Mouse (Mus musculus) limb, embryonic 15.5 days (tissue): ENCODE results near the gene Sypl. TPM values are rescaled to one million over a fixed set of nuclear protein-coding genes. Genes with fewer than 3 reads are reported as not detected.

Experiments used
- ATAC-seq: fragments of 200-750 bp; cut with Nextera tagmentation; 2 replicates; pipeline ENCODE4 v1.8.0; 2017; ENCODE audit warnings: low read depth, moderate TSS enrichment; ENCODE audit not compliant: insufficient number of reproducible peaks, low FRiP score, low TSS enrichment
- H3K27ac ChIP-seq: fragments of 300-500 bp; sonication (generic); 2 replicates; pipeline ENCODE4 v1.5.1; 2015; ENCODE audit warnings: moderate library complexity, mild to moderate bottlenecking, inconsistent platforms
- H3K27me3 ChIP-seq: fragments of 300-500 bp; sonication (generic); 2 replicates; pipeline ENCODE4 v1.6.1; 2015; ENCODE audit warnings: inconsistent platforms
- H3K36me3 ChIP-seq: fragments of 300-500 bp; sonication (generic); 2 replicates; pipeline ENCODE4 v1.6.1; 2015; ENCODE audit warnings: inconsistent platforms
- H3K4me1 ChIP-seq: fragments of 300-500 bp; sonication (generic); 2 replicates; pipeline ENCODE4 v1.6.1; 2015; ENCODE audit warnings: inconsistent platforms
- H3K4me2 ChIP-seq: fragments of 300-500 bp; sonication (generic); 2 replicates; pipeline ENCODE4 v1.6.1; 2015; ENCODE audit warnings: mild to moderate bottlenecking, inconsistent platforms
- H3K4me3 ChIP-seq: fragments of 300-500 bp; sonication (generic); 2 replicates; pipeline ENCODE4 v1.5.1; 2015; ENCODE audit warnings: mild to moderate bottlenecking, inconsistent platforms
- H3K9ac ChIP-seq: fragments of 300-500 bp; sonication (generic); 2 replicates; pipeline ENCODE4 v1.6.1; 2015; ENCODE audit warnings: inconsistent platforms
- H3K9me3 ChIP-seq: fragments of 300-500 bp; sonication (generic); 2 replicates; pipeline ENCODE4 v1.6.1; 2016; ENCODE audit warnings: inconsistent platforms
- WGBS: fragments of 180-500 bp; shearing (Covaris S2); methylation state at CpG from one replicate; pipeline ENCODE4 v1.1.7; 2015; 5-methylcytosine and 5-hydroxymethylcytosine counted together
- polyA plus RNA-seq: library from polyadenylated mRNA; unstranded; fragments of >200 nt; fragmentation: Nextera tagmentation; extraction: Ambion mirVana; gene quantifications from 2 replicates; pipeline ENCODE4 v1.2.1, GENCODE M21; 2015

The Sypl gene
- polyA plus RNA-seq, 1 experiment from 2014 or later, result 105 TPM

GRCm38 (mm10) chr12:32946376-32946775 lies 7.3 kb upstream of the Sypl start:
- Histone ChIP-seq H3K36me3 (no peaks in the 10 kb centered on the region), H3K4me2 (no peak overlapping the region), H3K9ac (no peak overlapping the region), H3K27me3 (no peaks in the 10 kb centered on the region), H3K4me1 (no peaks in the 10 kb centered on the region), H3K9me3 (no peaks in the 10 kb centered on the region), H3K4me3 (no peak overlapping the region), H3K27ac (no peak overlapping the region)
- WGBS, result 72% methylated on average over 4 of the region's 4 CpGs
- ATAC-seq, result no peak

GRCm38 (mm10) chr12:32952416-32952815 lies 1.3 kb upstream of the Sypl start:
- no peak overlapping the region for H3K9ac ChIP-seq
- H3K36me3 ChIP-seq, result no peaks in the 10 kb centered on the region
- no peaks in the 10 kb centered on the region for H3K9me3 ChIP-seq
- WGBS, result 44% methylated on average over 3 of the region's 3 CpGs
- peaks cover 8% of the 10 kb centered on the region; the same call in 1 of the 2 replicates for H3K4me1 ChIP-seq
- no peaks in the 10 kb centered on the region for H3K27me3 ChIP-seq
- H3K27ac ChIP-seq, result no peak overlapping the region
- H3K4me2 ChIP-seq, result no peak overlapping the region
- no peak overlapping the region for H3K4me3 ChIP-seq
- no peak for ATAC-seq

GRCm38 (mm10) chr12:32953066-32953465 lies 625 bp upstream of the Sypl start:
- peak overlapping the region; percentile 74 for H3K4me3 ChIP-seq
- no peak overlapping the region for H3K9ac ChIP-seq
- H3K27me3 ChIP-seq, result no peaks in the 10 kb centered on the region
- H3K27ac ChIP-seq, result peak overlapping the region; percentile 98
- H3K4me1 ChIP-seq, result peaks cover 8% of the 10 kb centered on the region; the same call in 1 of the 2 replicates
- H3K36me3 ChIP-seq, result no peaks in the 10 kb centered on the region
- ATAC-seq, result no peak
- WGBS, result 20% methylated on average over 6 of the region's 6 CpGs
- no peaks in the 10 kb centered on the region for H3K9me3 ChIP-seq
- peak overlapping the region; percentile 61 for H3K4me2 ChIP-seq

GRCm38 (mm10) chr12:32954216-32955021 lies 728 bp downstream of the Sypl start:
- Histone ChIP-seq H3K36me3 (no peaks in the 10 kb centered on the region), H3K4me2 (peak overlapping the region; percentile 64), H3K4me3 (peak overlapping the region; percentile 74), H3K4me1 (peaks cover 8% of the 10 kb centered on the region; the same call in 1 of the 2 replicates), H3K27ac (peak overlapping the region; percentile 98), H3K9me3 (no peaks in the 10 kb centered on the region), H3K9ac (peak overlapping the region; percentile 87), H3K27me3 (no peaks in the 10 kb centered on the region)
- WGBS, result under 1% methylated on average over 71 of the region's 71 CpGs
- peak; percentile 59 for ATAC-seq

GRCm38 (mm10) chr12:32955037-32955436 lies 1.3 kb downstream of the Sypl start:
- Histone ChIP-seq H3K4me1 (peaks cover 8% of the 10 kb centered on the region; the same call in 1 of the 2 replicates), H3K4me3 (peak overlapping the region; percentile 74), H3K9me3 (no peaks in the 10 kb centered on the region), H3K4me2 (peak overlapping the region; percentile 64), H3K27ac (peak overlapping the region; percentile 98; the same call in 1 of the 2 replicates), H3K9ac (peak overlapping the region; percentile 87), H3K27me3 (no peaks in the 10 kb centered on the region), H3K36me3 (no peaks in the 10 kb centered on the region)
- WGBS, result under 1% methylated on average over 8 of the region's 8 CpGs
- ATAC-seq, result no peak

GRCm38 (mm10) chr12:32957211-32957610 lies 3.5 kb downstream of the Sypl start:
- 83% methylated on average over 2 of the region's 2 CpGs for WGBS
- H3K4me1 ChIP-seq, result peaks cover 8% of the 10 kb centered on the region; the same call in 1 of the 2 replicates

GRCm38 (mm10) chr12:32962132-32962531 lies 8.4 kb downstream of the Sypl start:
- Histone ChIP-seq H3K9me3 (no peaks in the 10 kb centered on the region), H3K4me2 (no peak overlapping the region), H3K27me3 (no peaks in the 10 kb centered on the region), H3K27ac (no peak overlapping the region), H3K36me3 (no peaks in the 10 kb centered on the region; the same call in 1 of the 2 replicates), H3K9ac (no peak overlapping the region), H3K4me1 (0 out of 2 replicates have a peak, but pooled peaks cover 2% of the 10 kb centered on the region), H3K4me3 (no peak overlapping the region)
- no peak for ATAC-seq

More at GRCm38 (mm10) chr12:32957211-32957610, 3.5 kb downstream of the Sypl start:
- Histone ChIP-seq H3K27me3 (no peaks in the 10 kb centered on the region), H3K4me3 (no peak overlapping the region), H3K36me3 (no peaks in the 10 kb centered on the region), H3K27ac (no peak overlapping the region), H3K4me2 (no peak overlapping the region), H3K9me3 (no peaks in the 10 kb centered on the region), H3K9ac (no peak overlapping the region)
- no peak for ATAC-seq

- no peaks in the 10 kb centered on the region for H3K27me3 ChIP-seq
- ATAC-seq, result no peak
- no peak overlapping the region for H3K4me2 ChIP-seq
- H3K4me1 ChIP-seq, result no peaks in the 10 kb centered on the region
- H3K4me3 ChIP-seq, result no peak overlapping the region
- WGBS, result 85% methylated on average over 4 of the region's 4 CpGs
- no peaks in the 10 kb centered on the region for H3K9me3 ChIP-seq
- no peak overlapping the region for H3K9ac ChIP-seq
- H3K27ac ChIP-seq, result no peak overlapping the region
- H3K36me3 ChIP-seq, result peaks cover 6% of the 10 kb centered on the region; the same call in 1 of the 2 replicates
Measured at GRCm38 (mm10) chr12:32963858-32964257, 10.2 kb downstream of the Sypl start.

- no peak overlapping the region for H3K27ac ChIP-seq
- no peak overlapping the region for H3K4me2 ChIP-seq
- no peaks in the 10 kb centered on the region for H3K9me3 ChIP-seq
- peaks cover 18% of the 10 kb centered on the region for H3K36me3 ChIP-seq
- no peaks in the 10 kb centered on the region for H3K27me3 ChIP-seq
- 64% methylated on average over 1 of the region's 1 CpGs for WGBS
- H3K4me1 ChIP-seq, result no peaks in the 10 kb centered on the region
- H3K4me3 ChIP-seq, result no peak overlapping the region
- ATAC-seq, result no peak
- no peak overlapping the region for H3K9ac ChIP-seq
Measured at GRCm38 (mm10) chr12:32972287-32972686, 18.6 kb downstream of the Sypl start.

- ATAC-seq, result no peak
- Histone ChIP-seq H3K4me1 (no peaks in the 10 kb centered on the region), H3K4me3 (no peak overlapping the region), H3K9ac (no peak overlapping the region), H3K4me2 (no peak overlapping the region), H3K27me3 (no peaks in the 10 kb centered on the region), H3K36me3 (peaks cover 13% of the 10 kb centered on the region), H3K27ac (no peak overlapping the region), H3K9me3 (no peaks in the 10 kb centered on the region)
Measured at GRCm38 (mm10) chr12:32974893-32975292, 21.2 kb downstream of the Sypl start.

GRCm38 (mm10) chr12:32975501-32975900 lies 21.8 kb downstream of the Sypl start:
- Histone ChIP-seq H3K9me3 (no peaks in the 10 kb centered on the region), H3K36me3 (peaks cover 11% of the 10 kb centered on the region; the same call in 1 of the 2 replicates), H3K27me3 (no peaks in the 10 kb centered on the region), H3K4me2 (no peak overlapping the region), H3K4me3 (no peak overlapping the region), H3K9ac (no peak overlapping the region), H3K27ac (no peak overlapping the region), H3K4me1 (no peaks in the 10 kb centered on the region)
- ATAC-seq, result no peak
- WGBS, result 38% methylated on average over 3 of the region's 3 CpGs

- Histone ChIP-seq H3K36me3 (peaks cover 3% of the 10 kb centered on the region; the same call in 1 of the 2 replicates), H3K4me2 (no peak overlapping the region), H3K4me3 (no peak overlapping the region), H3K9ac (no peak overlapping the region), H3K27me3 (no peaks in the 10 kb centered on the region), H3K27ac (no peak overlapping the region), H3K9me3 (no peaks in the 10 kb centered on the region), H3K4me1 (no peaks in the 10 kb centered on the region)
- ATAC-seq, result no peak
- 100% methylated on average over 1 of the region's 1 CpGs for WGBS
Measured at GRCm38 (mm10) chr12:32982631-32983030, 28.9 kb downstream of the Sypl start.
